Mouse (Mus musculus): Measurements from ENCODE around the gene Btbd17. TPM values are rescaled to one million over a fixed set of nuclear protein-coding genes. Genes with fewer than 3 reads are reported as not detected.

Btbd17 gene
- polyA plus RNA-seq, 1 experiment from 2014 or later, result 20.4 TPM

DNA sequence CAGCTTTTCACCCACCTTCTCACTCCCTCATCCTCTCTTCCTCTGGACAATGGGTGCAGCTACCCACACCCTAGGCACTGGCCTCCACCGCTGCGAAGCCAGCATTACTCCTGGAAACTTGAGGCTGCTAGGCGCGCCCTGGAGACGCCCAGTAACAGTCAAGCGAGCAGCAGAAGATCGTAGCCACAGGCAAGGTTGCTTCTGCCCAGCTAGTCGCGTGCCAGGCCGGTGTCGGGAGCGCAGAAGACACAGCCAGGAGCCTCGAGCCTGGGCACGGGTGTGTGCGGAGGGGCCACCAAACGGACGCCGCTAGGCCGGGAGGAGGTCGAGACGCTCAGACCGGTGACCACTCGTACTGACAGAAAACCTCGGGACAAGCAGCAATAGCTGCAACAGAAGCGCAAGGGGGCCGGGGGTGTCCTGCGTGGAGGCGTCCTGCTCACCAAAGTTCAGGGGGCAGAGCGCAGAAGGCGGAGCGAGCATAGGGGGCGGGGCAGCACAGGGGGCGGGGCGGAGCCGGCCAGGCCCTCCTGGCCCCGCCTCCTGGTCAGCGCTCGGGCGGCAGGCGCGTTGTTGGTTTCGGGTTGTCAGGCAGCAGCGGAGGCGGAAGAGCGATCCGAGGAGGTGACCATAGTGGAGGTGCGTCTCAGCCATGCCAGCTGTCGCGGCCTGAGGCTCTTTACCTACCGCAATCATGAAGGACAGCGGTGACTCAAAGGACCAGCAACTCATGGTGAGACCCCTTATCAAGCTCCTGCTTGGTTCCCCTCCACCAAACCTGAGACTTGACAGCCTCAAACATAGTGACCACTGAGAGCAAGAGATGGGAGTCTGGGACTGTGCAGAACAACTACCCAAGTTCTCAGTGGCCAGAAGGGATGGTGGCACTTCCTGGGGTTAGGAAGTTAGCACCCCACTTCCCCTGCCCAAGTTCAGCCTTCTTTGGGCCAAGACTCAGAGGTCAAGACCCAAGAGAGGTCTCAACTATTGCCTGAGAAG lies 30.6 kb downstream of the Btbd17 start, which contains the start of gene Kif19a:
Gene Kif19a, plus strand, starts transcription at position 569 of the 999 bp plus-strand sequence.
- H3K36me3 ChIP-seq (ENCODE audit: control insufficient read depth, insufficient read depth, low read length), result no peaks in the 10 kb centered on the region
- H3K4me3 ChIP-seq (ENCODE audit: low read depth, low read length), result peak within 1 kb of the TSS; percentile 36
- H3K4me1 ChIP-seq (ENCODE audit: control insufficient read depth, insufficient read depth, low read length), result no peaks in the 10 kb centered on the region
- H3K9ac ChIP-seq (replicated peaks; ENCODE audit: low read depth, low read length), result no peak within 1 kb of the TSS; the same call in 1 of the 2 replicates
- H3K27ac ChIP-seq (ENCODE audit: low read depth, low read length), result no peak within 1 kb of the TSS
- H3K27me3 ChIP-seq (ENCODE audit: control insufficient read depth, insufficient read depth, low read length), result peaks cover 3% of the 10 kb centered on the region; the same call in 1 of the 2 replicates
- WGBS, result 3% methylated on average over 49 of the region's 51 CpGs
- H3K4me2 ChIP-seq (ENCODE audit: low read depth, low read length), result peak within 1 kb of the TSS; percentile 74
- no peaks in the 10 kb centered on the region for H3K9me3 ChIP-seq (ENCODE audit: control insufficient read depth, low read length)
- peak; percentile 34 for ATAC-seq (ENCODE audit: low read depth)

DNA sequence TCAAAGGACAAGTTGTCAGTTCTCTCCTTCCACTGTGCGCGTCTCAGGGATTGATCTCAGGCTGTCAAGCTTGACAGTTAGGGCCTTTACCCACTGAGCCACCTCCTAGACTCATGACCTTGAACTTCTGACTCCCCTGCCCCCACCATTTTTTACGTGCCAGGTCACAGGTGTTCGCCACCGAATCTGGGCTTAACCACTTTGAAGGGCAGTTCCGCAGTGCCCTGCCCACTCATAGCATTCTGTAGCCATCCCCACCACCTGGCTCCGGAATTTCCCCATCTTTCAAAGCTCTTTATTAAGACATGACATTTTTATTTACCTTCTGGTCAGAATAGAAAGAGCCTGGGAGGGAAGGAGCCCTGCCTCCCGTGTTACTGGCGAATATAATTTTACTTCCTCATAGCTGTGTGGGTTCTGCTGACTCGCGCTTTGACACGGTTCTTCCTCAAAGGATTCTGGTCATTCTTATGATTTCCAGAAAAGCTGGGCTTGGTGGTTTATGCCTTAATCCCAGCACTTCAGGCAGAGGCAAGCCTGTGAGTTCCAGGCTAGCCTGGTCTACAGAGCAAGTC lies 48.1 kb downstream of the Btbd17 start:
- no peak overlapping the region for H3K27ac ChIP-seq (ENCODE audit: low read depth, low read length)
- 69% methylated on average over 12 of the region's 12 CpGs for WGBS

DNA sequence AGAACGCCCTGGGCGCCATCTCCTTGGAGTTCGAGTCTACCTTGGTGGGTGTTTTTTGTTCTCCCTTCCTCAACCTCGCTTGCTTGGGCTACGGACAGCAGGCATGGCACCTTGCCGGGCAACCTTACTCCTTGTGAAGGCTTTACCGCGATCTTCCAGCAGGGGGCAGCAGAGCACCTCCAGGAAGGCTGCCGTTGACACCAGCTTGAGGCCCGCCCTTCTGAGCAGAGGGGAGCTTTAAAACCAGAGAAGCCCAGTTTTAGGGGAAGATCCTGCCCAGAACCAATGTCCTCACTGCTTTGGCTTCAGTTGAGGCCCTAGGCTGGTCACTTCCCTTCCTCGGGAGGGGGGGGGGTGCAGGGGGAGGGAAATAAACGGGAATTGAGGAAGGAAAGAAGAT lies 50.6 kb downstream of the Btbd17 start:
- no peak overlapping the region for H3K4me3 ChIP-seq (ENCODE audit: low read depth, low read length)
- H3K4me2 ChIP-seq (ENCODE audit: low read depth, low read length), result peak overlapping the region; percentile 19; the same call in 1 of the 2 replicates
- peaks cover 6% of the 10 kb centered on the region; the same call in 1 of the 2 replicates for H3K4me1 ChIP-seq (ENCODE audit: control insufficient read depth, insufficient read depth, low read length)
- no peaks in the 10 kb centered on the region for H3K9me3 ChIP-seq (ENCODE audit: control insufficient read depth, low read length)
- peak; percentile 81 for ATAC-seq (ENCODE audit: low read depth)
- no peaks in the 10 kb centered on the region for H3K27me3 ChIP-seq (ENCODE audit: control insufficient read depth, insufficient read depth, low read length)
- no peaks in the 10 kb centered on the region for H3K36me3 ChIP-seq (ENCODE audit: control insufficient read depth, insufficient read depth, low read length)
- no peak overlapping the region for H3K9ac ChIP-seq (replicated peaks; ENCODE audit: low read depth, low read length)
- 2% methylated on average over 12 of the region's 12 CpGs for WGBS
- no peak overlapping the region for H3K27ac ChIP-seq (ENCODE audit: low read depth, low read length)

More for the DNA sequence above, 48.1 kb downstream of the Btbd17 start:
- Histone ChIP-seq H3K4me2 (ENCODE audit: low read depth, low read length) (no peak overlapping the region), H3K4me3 (ENCODE audit: low read depth, low read length) (no peak overlapping the region), H3K9ac (replicated peaks; ENCODE audit: low read depth, low read length) (no peak overlapping the region), H3K4me1 (ENCODE audit: control insufficient read depth, insufficient read depth, low read length) (no peaks in the 10 kb centered on the region), H3K27me3 (ENCODE audit: control insufficient read depth, insufficient read depth, low read length) (no peaks in the 10 kb centered on the region), H3K9me3 (ENCODE audit: control insufficient read depth, low read length) (no peaks in the 10 kb centered on the region), H3K36me3 (ENCODE audit: control insufficient read depth, insufficient read depth, low read length) (no peaks in the 10 kb centered on the region)
- no peak for ATAC-seq (ENCODE audit: low read depth)

DNA sequence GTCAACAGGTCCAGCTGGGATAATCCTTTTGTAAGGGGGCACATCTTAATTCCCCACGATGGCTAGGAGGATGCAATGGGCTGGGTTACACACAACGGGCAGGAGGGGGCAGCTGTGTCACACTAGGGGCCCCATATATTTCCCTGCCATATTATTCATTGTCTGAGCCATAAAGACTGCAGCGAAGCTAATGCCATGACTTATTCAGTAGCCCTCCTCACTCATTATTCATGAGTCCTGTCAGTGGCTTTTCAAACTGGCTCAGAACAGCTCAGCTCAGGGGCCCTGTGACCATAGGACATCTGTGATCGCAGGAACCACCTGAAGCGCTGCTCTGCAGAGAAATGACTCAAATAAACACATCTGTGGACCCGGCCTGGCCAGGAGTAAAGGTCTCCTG lies 54.3 kb downstream of the Btbd17 start:
- 5% methylated on average over 6 of the region's 6 CpGs for WGBS

More for the DNA sequence above, 54.3 kb downstream of the Btbd17 start:
- Histone ChIP-seq H3K4me2 (ENCODE audit: low read depth, low read length) (no peak overlapping the region), H3K27ac (ENCODE audit: low read depth, low read length) (no peak overlapping the region), H3K36me3 (ENCODE audit: control insufficient read depth, insufficient read depth, low read length) (no peaks in the 10 kb centered on the region), H3K4me3 (ENCODE audit: low read depth, low read length) (no peak overlapping the region), H3K4me1 (ENCODE audit: control insufficient read depth, insufficient read depth, low read length) (peaks cover 6% of the 10 kb centered on the region; the same call in 1 of the 2 replicates), H3K9me3 (ENCODE audit: control insufficient read depth, low read length) (no peaks in the 10 kb centered on the region), H3K9ac (replicated peaks; ENCODE audit: low read depth, low read length) (no peak overlapping the region), H3K27me3 (ENCODE audit: control insufficient read depth, insufficient read depth, low read length) (no peaks in the 10 kb centered on the region)
- no peak for ATAC-seq (ENCODE audit: low read depth)

Other genes with a start within 250 kb of the Btbd17 start
- gene Rpl38, start 127.4 kb downstream of the Btbd17 start, polyA plus RNA-seq (2014; fragmentation: Nextera tagmentation; extraction: Ambion mirVana), result 674 and 718 TPM in 2 replicates
- gene Ttyh2, start 120.5 kb downstream of the Btbd17 start, polyA plus RNA-seq (2014; fragmentation: Nextera tagmentation; extraction: Ambion mirVana), result 28.0 and 34.8 TPM in 2 replicates
- 0.71 and 2.0 TPM in 2 replicates for gene Dnaic2, start 68.5 kb downstream of the Btbd17 start, polyA plus RNA-seq (2014; fragmentation: Nextera tagmentation; extraction: Ambion mirVana)
- gene Kif19a, start 30.6 kb downstream of the Btbd17 start, polyA plus RNA-seq (2014; fragmentation: Nextera tagmentation; extraction: Ambion mirVana), result 0.56 and 0.99 TPM in 2 replicates
- gene Gpr142, start 3.0 kb upstream of the Btbd17 start, polyA plus RNA-seq (2014; fragmentation: Nextera tagmentation; extraction: Ambion mirVana), result not detected in 2 replicates
- gene Gprc5c, start 55.2 kb upstream of the Btbd17 start, polyA plus RNA-seq (2014; fragmentation: Nextera tagmentation; extraction: Ambion mirVana), result 3.7 and 9.0 TPM in 2 replicates
- gene Cd300a, start 94.1 kb upstream of the Btbd17 start, polyA plus RNA-seq (2014; fragmentation: Nextera tagmentation; extraction: Ambion mirVana), result 0.79 and 1.5 TPM in 2 replicates
- gene Cd300lb, start 138.4 kb upstream of the Btbd17 start, polyA plus RNA-seq (2014; fragmentation: Nextera tagmentation; extraction: Ambion mirVana), result not detected in 2 replicates
- not detected in 2 replicates for gene Cd300c, start 173.2 kb upstream of the Btbd17 start, polyA plus RNA-seq (2014; fragmentation: Nextera tagmentation; extraction: Ambion mirVana)
- not detected in 2 replicates for gene Cd300ld, start 194.0 kb upstream of the Btbd17 start, polyA plus RNA-seq (2014; fragmentation: Nextera tagmentation; extraction: Ambion mirVana)
- gene Cd300c2, start 205.9 kb upstream of the Btbd17 start, polyA plus RNA-seq (2014; fragmentation: Nextera tagmentation; extraction: Ambion mirVana), result 1.0 and 1.4 TPM in 2 replicates
- gene Cd300ld2, start 220.2 kb upstream of the Btbd17 start, polyA plus RNA-seq (2014; fragmentation: Nextera tagmentation; extraction: Ambion mirVana), result not detected in 2 replicates
- gene Cd300ld4, start 231.1 kb upstream of the Btbd17 start, polyA plus RNA-seq (2014; fragmentation: Nextera tagmentation; extraction: Ambion mirVana), result not detected in 2 replicates
- not detected in 2 replicates for gene Cd300ld5, start 241.8 kb upstream of the Btbd17 start, polyA plus RNA-seq (2014; fragmentation: Nextera tagmentation; extraction: Ambion mirVana)

Data from neural tube, embryonic 14.5 days (tissue).